Mouse (Mus musculus) embryo, embryonic 11 days (tissue): ENCODE data around the gene Eif4ebp2.

Experiments used
- DNase-seq: peaks from one replicate; pipeline ENCODE4 v3.0.0-alpha.2; 2015

The Eif4ebp2 gene

GRCm38 (mm10) chr10:61380186-61380585 is 72.3 kb downstream of the Eif4ebp2 start:
- DNase-seq = no peak

GRCm38 (mm10) chr10:61379340-61380040 is 73.0 kb downstream of the Eif4ebp2 start:
- DNase-seq = no peak

- no peak for DNase-seq
Observed at GRCm38 (mm10) chr10:61378698-61379097, 73.8 kb downstream of the Eif4ebp2 start.
